Mouse (Mus musculus): ENCODE measurements around the gene Zfp28. TPM values are rescaled to one million over a fixed set of nuclear protein-coding genes. Genes with fewer than 3 reads are reported as not detected.

Zfp28 gene
- 9.2 TPM for polyA plus RNA-seq (2017; shearing (Covaris generic))

GRCm38 (mm10) chr7:6383044-6383455 lies at the start of gene Zfp28:
Gene Zfp28, plus strand, starts transcription at chr7:6383295.

DNA sequence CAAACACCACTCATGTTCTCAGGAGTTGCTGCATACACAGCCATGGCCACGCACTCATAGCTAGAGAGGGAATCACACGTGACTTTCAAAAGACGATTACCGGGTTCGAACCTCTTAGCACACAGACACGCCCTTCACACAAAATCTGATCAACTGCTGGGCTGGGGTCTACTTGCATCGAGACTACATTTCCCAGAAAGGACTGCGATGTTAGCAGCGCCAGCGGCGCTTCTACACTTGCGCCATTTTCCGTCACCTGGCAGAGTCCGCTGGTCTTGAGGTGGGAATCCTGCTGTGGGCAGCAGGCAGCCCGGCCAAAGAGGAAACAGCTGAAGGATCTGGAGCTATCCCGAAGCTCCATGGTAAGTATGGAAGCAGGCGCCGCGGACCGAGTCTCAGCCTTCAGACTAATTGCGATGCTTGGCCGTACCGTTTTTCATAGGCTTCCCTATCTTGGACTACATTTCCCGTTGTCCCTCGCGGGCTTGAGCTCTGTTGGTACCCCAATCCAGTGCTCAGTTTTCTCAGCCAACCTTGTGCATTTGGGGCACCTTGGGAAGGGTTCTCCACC lies 39.5 kb upstream of the Zfp28 start, which contains the start of gene Gm3854:
TSS of gene Gm3854 (plus strand) at position 259 of the 571 bp plus-strand sequence.

DNA sequence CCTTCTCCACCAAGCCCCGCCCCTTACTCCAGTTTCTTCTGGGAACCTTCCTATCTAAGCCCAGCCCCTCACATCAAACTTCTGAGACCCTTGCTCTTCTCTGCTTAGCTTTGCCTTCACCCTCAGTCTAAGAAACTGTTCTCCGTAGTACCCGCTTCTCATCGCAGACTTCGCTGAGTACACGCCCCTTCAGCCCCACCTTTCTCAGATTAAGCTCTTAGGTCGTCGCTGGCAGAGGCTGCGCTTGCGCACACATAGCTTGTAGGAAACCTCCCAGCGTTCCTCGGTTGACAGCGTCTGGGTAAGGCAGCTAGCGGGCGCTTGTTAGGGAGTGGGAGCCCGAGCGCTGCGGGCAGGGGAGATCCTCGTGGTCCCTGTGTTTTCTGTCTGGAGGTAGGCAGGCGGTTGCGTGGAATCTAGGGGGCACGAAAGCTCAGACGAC lies 20.0 kb upstream of the Zfp28 start, which contains the start of gene Zfp78:
TSS of gene Zfp78 (plus strand) at position 234 of the 442 bp plus-strand sequence.

GRCm38 (mm10) chr7:6397996-6398975 lies 15.2 kb downstream of the Zfp28 start, which contains the start of gene Smim17:
Gene Smim17, plus strand, starts transcription at chr7:6398715.

DNA sequence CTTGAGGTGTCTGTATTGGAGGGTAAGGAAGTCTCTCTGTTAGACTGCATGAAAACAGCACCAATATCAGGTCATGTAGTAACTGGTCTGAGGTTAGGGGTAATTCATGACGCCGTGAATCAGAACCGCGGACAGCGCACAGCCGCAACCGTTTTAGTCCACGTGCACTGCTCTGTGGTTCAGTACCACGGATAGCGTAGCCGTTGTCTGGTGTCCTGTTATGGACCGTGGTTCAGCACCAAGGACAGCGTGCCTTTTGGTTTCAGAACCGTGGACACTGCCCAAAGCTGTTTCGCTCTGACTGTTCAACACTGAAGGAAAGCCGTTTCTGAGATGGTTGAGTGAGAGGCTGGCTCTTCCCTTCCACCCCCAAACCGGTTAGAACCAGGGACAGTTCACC lies 26.9 kb downstream of the Zfp28 start, which contains the start of gene Gm20715:
TSS of gene Gm20715 (plus strand) at position 235 of the 400 bp plus-strand sequence.

DNA sequence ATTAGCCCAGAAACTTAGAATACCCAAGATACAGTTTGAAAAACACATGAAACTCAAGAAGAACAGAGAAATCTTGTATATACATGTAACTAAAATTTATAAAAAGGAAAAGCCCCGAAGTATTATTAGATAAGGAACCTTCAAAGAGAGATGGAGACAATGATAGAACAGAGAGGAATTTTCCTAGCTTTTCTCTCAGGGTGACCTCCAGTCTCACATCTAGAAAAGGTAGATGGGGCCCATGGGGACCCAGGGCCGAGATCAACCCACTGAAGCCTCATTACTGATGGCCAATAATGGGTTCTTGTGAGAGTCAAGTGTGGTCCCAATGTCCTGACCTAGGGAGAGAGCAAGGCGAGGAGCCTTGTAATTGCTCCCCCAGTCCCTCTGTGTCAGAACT lies 55.3 kb downstream of the Zfp28 start, which contains the start of gene Olfr1344:
TSS of gene Olfr1344 (plus strand) at position 301 of the 400 bp plus-strand sequence.

Other genes with a start within 250 kb of the Zfp28 start
- 33.1 TPM for gene Zfp787, start 227.3 kb upstream of the Zfp28 start, polyA plus RNA-seq (2017; shearing (Covaris generic))
- gene Zfp444, start 211.1 kb upstream of the Zfp28 start, polyA plus RNA-seq (2017; shearing (Covaris generic)): 25.2 TPM
- not detected for gene Galp, start 186.2 kb upstream of the Zfp28 start, polyA plus RNA-seq (2017; shearing (Covaris generic))
- gene Zscan5b, start 161.0 kb upstream of the Zfp28 start, polyA plus RNA-seq (2017; shearing (Covaris generic)): not detected
- not detected for gene Epp13, start 130.6 kb upstream of the Zfp28 start, polyA plus RNA-seq (2017; shearing (Covaris generic))
- gene Zfp667, start 96.7 kb upstream of the Zfp28 start, polyA plus RNA-seq (2017; shearing (Covaris generic)): 3.5 TPM
- gene Zfp583, start 52.0 kb upstream of the Zfp28 start, polyA plus RNA-seq (2017; shearing (Covaris generic)): 0.22 TPM
- gene Gm3854, start 39.5 kb upstream of the Zfp28 start, polyA plus RNA-seq (2017; shearing (Covaris generic)): 0.91 TPM
- 2.3 TPM for gene Zfp78, start 20.0 kb upstream of the Zfp28 start, polyA plus RNA-seq (2017; shearing (Covaris generic))
- gene Smim17, start 15.4 kb downstream of the Zfp28 start, polyA plus RNA-seq (2017; shearing (Covaris generic)): not detected
- not detected for gene Gm20715, start 27.0 kb downstream of the Zfp28 start, polyA plus RNA-seq (2017; shearing (Covaris generic))
- gene Olfr1344, start 55.4 kb downstream of the Zfp28 start, polyA plus RNA-seq (2017; shearing (Covaris generic)): not detected
- 0.06 TPM for gene Olfr1336, start 72.9 kb downstream of the Zfp28 start, polyA plus RNA-seq (2017; shearing (Covaris generic))
- not detected for gene Olfr1346, start 83.8 kb downstream of the Zfp28 start, polyA plus RNA-seq (2017; shearing (Covaris generic))
- gene Olfr5, start 103.6 kb downstream of the Zfp28 start, polyA plus RNA-seq (2017; shearing (Covaris generic)): not detected
- gene Olfr1347, start 116.5 kb downstream of the Zfp28 start, polyA plus RNA-seq (2017; shearing (Covaris generic)): not detected
- not detected for gene Olfr1348, start 125.5 kb downstream of the Zfp28 start, polyA plus RNA-seq (2017; shearing (Covaris generic))
- not detected for gene Olfr1349, start 139.7 kb downstream of the Zfp28 start, polyA plus RNA-seq (2017; shearing (Covaris generic))
- not detected for gene Olfr1350, start 181.5 kb downstream of the Zfp28 start, polyA plus RNA-seq (2017; shearing (Covaris generic))

Data from naive thymus-derived CD4-positive, alpha-beta T cell, adult 5 months (primary cell).